Mouse (Mus musculus): ENCODE data around the gene Ddx31. TPM values are rescaled to one million over a fixed set of nuclear protein-coding genes. Genes with fewer than 3 reads are reported as not detected.

Ddx31 gene
- total RNA-seq, 2 experiments from 2014 or later: 4.8 to 5.0 TPM

- Histone ChIP-seq H3K27ac (no peak overlapping the region), H3K4me3 (no peak overlapping the region)
- TF ChIP-seq CTCF (IDR thresholded peaks at IDR 0.05): no peak
- intact Hi-C loops (cut with DNase I): no loop called here
- no peak for DNase-seq
Observed at GRCm38 (mm10) chr2:28882047-28882446, 41.8 kb downstream of the Ddx31 start.

GRCm38 (mm10) chr2:28882826-28883485 is 42.8 kb downstream of the Ddx31 start:
- peak; percentile 44 for DNase-seq
- TF ChIP-seq CTCF (IDR thresholded peaks at IDR 0.05): no peak
- Histone ChIP-seq H3K27ac (no peak overlapping the region), H3K4me3 (no peak overlapping the region)
- intact Hi-C loops (cut with DNase I): no loop called here

GRCm38 (mm10) chr2:28884914-28885313 is 44.7 kb downstream of the Ddx31 start:
- Histone ChIP-seq H3K4me3 (no peak overlapping the region), H3K27ac (no peak overlapping the region)
- intact Hi-C loops (cut with DNase I): no loop called here
- no peak for TF ChIP-seq CTCF (IDR thresholded peaks at IDR 0.05)
- no peak for DNase-seq

GRCm38 (mm10) chr2:28892796-28893195 is 52.6 kb downstream of the Ddx31 start:
- no peak overlapping the region for H3K4me3 ChIP-seq
- DNase-seq: no peak
- H3K27ac ChIP-seq: no peak overlapping the region
- intact Hi-C loops (cut with DNase I): no loop called here
- TF ChIP-seq CTCF (IDR thresholded peaks at IDR 0.05): no peak

- DNase-seq: no peak
- Histone ChIP-seq H3K4me3 (no peak overlapping the region), H3K27ac (no peak overlapping the region)
- TF ChIP-seq CTCF (IDR thresholded peaks at IDR 0.05): no peak
- intact Hi-C loops (cut with DNase I): no loop called here
Observed at GRCm38 (mm10) chr2:28893526-28893925, 53.3 kb downstream of the Ddx31 start.

GRCm38 (mm10) chr2:28895876-28896275 is 55.7 kb downstream of the Ddx31 start:
- Histone ChIP-seq H3K27ac (no peak overlapping the region), H3K4me3 (no peak overlapping the region)
- no peak for TF ChIP-seq CTCF (IDR thresholded peaks at IDR 0.05)
- no peak for DNase-seq
- intact Hi-C loops (cut with DNase I): no loop called here

GRCm38 (mm10) chr2:28897340-28897899 is 57.2 kb downstream of the Ddx31 start:
- intact Hi-C loops (cut with DNase I): no loop called here
- Histone ChIP-seq H3K4me3 (no peak overlapping the region), H3K27ac (no peak overlapping the region)
- TF ChIP-seq CTCF (IDR thresholded peaks at IDR 0.05): no peak
- no peak for DNase-seq

GRCm38 (mm10) chr2:28902291-28902690 is 62.1 kb downstream of the Ddx31 start:
- intact Hi-C loops (cut with DNase I): no loop called here
- no peak overlapping the region for H3K4me3 ChIP-seq

GRCm38 (mm10) chr2:28903871-28904270 is 63.7 kb downstream of the Ddx31 start:
- DNase-seq: no peak
- H3K4me3 ChIP-seq: no peak overlapping the region
- no peak for TF ChIP-seq CTCF (IDR thresholded peaks at IDR 0.05)
- H3K27ac ChIP-seq: no peak overlapping the region
- intact Hi-C loops (cut with DNase I): no loop called here

More at GRCm38 (mm10) chr2:28902291-28902690, 62.1 kb downstream of the Ddx31 start:
- H3K27ac ChIP-seq: no peak overlapping the region
- TF ChIP-seq CTCF (IDR thresholded peaks at IDR 0.05): no peak
- no peak for DNase-seq

- intact Hi-C loops (cut with DNase I): no loop called here
- TF ChIP-seq CTCF (IDR thresholded peaks at IDR 0.05): no peak
- Histone ChIP-seq H3K4me3 (no peak overlapping the region), H3K27ac (no peak overlapping the region)
- no peak for DNase-seq
Observed at GRCm38 (mm10) chr2:28904786-28905185, 64.6 kb downstream of the Ddx31 start.

- TF ChIP-seq CTCF (IDR thresholded peaks at IDR 0.05): no peak
- Histone ChIP-seq H3K27ac (no peak overlapping the region), H3K4me3 (no peak overlapping the region)
- no peak for DNase-seq
- intact Hi-C loops (cut with DNase I): no loop called here
Observed at GRCm38 (mm10) chr2:28905561-28905960, 65.4 kb downstream of the Ddx31 start.

GRCm38 (mm10) chr2:28907691-28908388 is 67.6 kb downstream of the Ddx31 start:
- Histone ChIP-seq H3K27ac (peak overlapping the region; percentile 61; the same call in 1 of the 2 replicates), H3K4me3 (peak overlapping the region; percentile 68)
- TF ChIP-seq CTCF (IDR thresholded peaks at IDR 0.05): no peak
- intact Hi-C loops (cut with DNase I): no loop called here
- DNase-seq: no peak

- Histone ChIP-seq H3K27ac (peak overlapping the region; percentile 61), H3K4me3 (peak overlapping the region; percentile 68)
- peak; percentile 59 for DNase-seq
- intact Hi-C loops (cut with DNase I): no loop called here
- no peak for TF ChIP-seq CTCF (IDR thresholded peaks at IDR 0.05)
Observed at GRCm38 (mm10) chr2:28908389-28909153, 68.4 kb downstream of the Ddx31 start.
